Mouse (Mus musculus): ENCODE measurements around the gene Ccnd3. TPM values are rescaled to one million over a fixed set of nuclear protein-coding genes. Genes with fewer than 3 reads are reported as not detected.

Gene Ccnd3
- polyA plus RNA-seq, 1 experiment from 2014 or later = 402 TPM

GRCm38 (mm10) chr17:47522536-47522935 is 17.7 kb downstream of the Ccnd3 start:
- peak overlapping the region; percentile 52; the same call in 1 of the 2 replicates for H3K4me2 ChIP-seq (replicated peaks)
- WGBS = 49% methylated on average over 4 of the region's 4 CpGs

DNA sequence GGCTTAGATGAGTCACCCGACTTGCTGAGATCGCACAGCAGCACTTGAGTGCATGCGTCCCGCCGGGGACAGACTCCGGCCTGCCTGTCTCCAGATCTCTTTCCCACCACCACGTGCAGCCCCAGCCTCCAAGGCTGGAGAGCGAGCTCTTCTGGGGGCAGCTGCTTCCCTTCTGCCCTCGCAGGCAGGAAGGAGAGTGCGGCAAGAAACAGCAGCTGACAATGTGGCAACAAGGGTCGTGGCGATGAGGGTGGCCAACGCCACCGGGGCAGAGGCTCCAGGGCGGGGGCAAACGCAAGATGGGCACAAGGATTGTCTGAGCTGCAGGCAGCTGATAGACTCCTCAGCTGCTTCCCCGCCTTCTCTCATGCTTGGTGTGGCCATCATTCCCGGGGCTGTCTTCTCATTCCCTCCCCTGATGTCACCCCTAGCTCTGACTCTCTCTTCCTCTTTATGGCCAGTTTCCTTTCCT is 18.4 kb downstream of the Ccnd3 start:
- no peaks in the 10 kb centered on the region for H3K36me3 ChIP-seq
- H3K27me3 ChIP-seq = no peaks in the 10 kb centered on the region
- no peaks in the 10 kb centered on the region for H3K9me3 ChIP-seq
- peaks cover 58% of the 10 kb centered on the region for H3K4me1 ChIP-seq
- no peak overlapping the region for H3K4me2 ChIP-seq (replicated peaks)
- peak overlapping the region; percentile 93 for H3K27ac ChIP-seq
- ATAC-seq (ENCODE audit: low FRiP score, low read depth) = no peak
- WGBS = 56% methylated on average over 18 of the region's 18 CpGs
- no peak overlapping the region for H3K4me3 ChIP-seq
- H3K9ac ChIP-seq = no peak overlapping the region

More at GRCm38 (mm10) chr17:47522536-47522935, 17.7 kb downstream of the Ccnd3 start:
- Histone ChIP-seq H3K27me3 (no peaks in the 10 kb centered on the region), H3K4me3 (no peak overlapping the region), H3K27ac (peak overlapping the region; percentile 93), H3K36me3 (no peaks in the 10 kb centered on the region), H3K4me1 (peaks cover 58% of the 10 kb centered on the region), H3K9me3 (no peaks in the 10 kb centered on the region), H3K9ac (peak overlapping the region; percentile 43; the same call in 1 of the 2 replicates)
- no peak for ATAC-seq (ENCODE audit: low FRiP score, low read depth)

DNA sequence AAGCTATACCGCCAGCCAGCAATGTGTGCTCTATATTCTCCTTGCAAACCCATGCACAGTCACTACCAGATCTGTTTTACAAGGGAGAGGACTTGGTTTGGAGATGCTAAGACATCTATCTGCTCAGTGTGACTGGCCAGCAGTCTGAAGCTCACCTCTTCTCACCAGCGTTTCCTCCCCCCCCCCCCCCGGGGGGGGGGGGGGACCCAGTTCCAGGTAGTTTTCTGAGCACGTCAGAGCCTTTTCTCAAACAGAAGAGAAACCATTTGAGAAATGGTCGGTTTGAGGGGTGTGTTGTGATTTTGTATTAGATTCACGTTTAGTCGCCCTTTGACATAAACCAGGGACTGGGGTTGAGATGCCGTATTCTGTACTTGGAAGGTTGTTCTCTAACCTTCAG is 19.2 kb downstream of the Ccnd3 start:
- no peaks in the 10 kb centered on the region for H3K9me3 ChIP-seq
- H3K27ac ChIP-seq = peak overlapping the region; percentile 93
- no peak for ATAC-seq (ENCODE audit: low FRiP score, low read depth)
- WGBS = 75% methylated on average over 8 of the region's 8 CpGs
- H3K27me3 ChIP-seq = no peaks in the 10 kb centered on the region
- H3K4me1 ChIP-seq = peaks cover 60% of the 10 kb centered on the region
- H3K4me3 ChIP-seq = no peak overlapping the region
- H3K9ac ChIP-seq = no peak overlapping the region
- H3K36me3 ChIP-seq = no peaks in the 10 kb centered on the region
- no peak overlapping the region for H3K4me2 ChIP-seq (replicated peaks)

GRCm38 (mm10) chr17:47524991-47525390 is 20.1 kb downstream of the Ccnd3 start:
- no peaks in the 10 kb centered on the region for H3K27me3 ChIP-seq
- peaks cover 62% of the 10 kb centered on the region for H3K4me1 ChIP-seq
- 89% methylated on average over 6 of the region's 6 CpGs for WGBS
- no peaks in the 10 kb centered on the region for H3K36me3 ChIP-seq
- ATAC-seq (ENCODE audit: low FRiP score, low read depth) = no peak
- no peaks in the 10 kb centered on the region for H3K9me3 ChIP-seq
- H3K9ac ChIP-seq = no peak overlapping the region
- H3K27ac ChIP-seq = no peak overlapping the region; the same call in none of the 2 replicates
- no peak overlapping the region for H3K4me2 ChIP-seq (replicated peaks)
- H3K4me3 ChIP-seq = no peak overlapping the region

- Histone ChIP-seq H3K27ac (peak overlapping the region; percentile 96), H3K36me3 (no peaks in the 10 kb centered on the region), H3K9me3 (no peaks in the 10 kb centered on the region), H3K4me3 (no peak overlapping the region), H3K4me1 (peaks cover 51% of the 10 kb centered on the region), H3K27me3 (no peaks in the 10 kb centered on the region), H3K4me2 (replicated peaks) (peak overlapping the region; percentile 34), H3K9ac (no peak overlapping the region; the same call in 1 of the 2 replicates)
- ATAC-seq (ENCODE audit: low FRiP score, low read depth) = peak; percentile 20; the same call in 1 of the 2 replicates
- 60% methylated on average over 17 of the region's 17 CpGs for WGBS
Observed at GRCm38 (mm10) chr17:47526856-47527520, 22.1 kb downstream of the Ccnd3 start.

- Histone ChIP-seq H3K4me2 (replicated peaks) (peak overlapping the region; percentile 34), H3K27me3 (no peaks in the 10 kb centered on the region), H3K4me1 (peaks cover 44% of the 10 kb centered on the region), H3K4me3 (no peak overlapping the region), H3K9me3 (no peaks in the 10 kb centered on the region), H3K36me3 (no peaks in the 10 kb centered on the region), H3K9ac (peak overlapping the region; percentile 45; the same call in 1 of the 2 replicates), H3K27ac (peak overlapping the region; percentile 96)
- ATAC-seq (ENCODE audit: low FRiP score, low read depth) = peak; percentile 88
- WGBS = 35% methylated on average over 10 of the region's 10 CpGs
Observed at GRCm38 (mm10) chr17:47527581-47528300, 22.9 kb downstream of the Ccnd3 start.

DNA sequence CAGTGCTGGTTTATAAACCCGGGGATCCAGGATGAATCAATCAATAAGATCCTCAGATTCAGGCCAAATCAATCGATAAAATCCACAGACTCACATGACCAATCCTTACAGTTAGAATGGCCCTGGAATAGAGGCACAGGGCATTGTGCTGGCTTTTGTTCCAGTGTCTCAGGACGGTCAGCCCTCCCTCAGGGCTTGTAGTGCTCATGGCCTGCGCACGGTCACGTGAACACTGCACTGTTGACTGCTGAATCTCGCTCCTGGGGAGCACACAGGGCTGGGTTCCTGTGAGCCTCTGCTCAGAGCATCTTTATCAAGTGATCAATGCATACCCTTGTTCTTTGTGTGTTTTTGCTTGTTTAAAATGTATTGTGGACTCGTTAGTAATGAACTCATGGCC is 24.1 kb downstream of the Ccnd3 start:
- H3K27me3 ChIP-seq = no peaks in the 10 kb centered on the region
- WGBS = 76% methylated on average over 8 of the region's 8 CpGs
- peak overlapping the region; percentile 44; the same call in 1 of the 2 replicates for H3K27ac ChIP-seq
- no peaks in the 10 kb centered on the region for H3K36me3 ChIP-seq
- no peak overlapping the region for H3K4me3 ChIP-seq
- peaks cover 34% of the 10 kb centered on the region for H3K4me1 ChIP-seq
- ATAC-seq (ENCODE audit: low FRiP score, low read depth) = no peak
- H3K4me2 ChIP-seq (replicated peaks) = no peak overlapping the region
- no peak overlapping the region for H3K9ac ChIP-seq
- H3K9me3 ChIP-seq = no peaks in the 10 kb centered on the region

DNA sequence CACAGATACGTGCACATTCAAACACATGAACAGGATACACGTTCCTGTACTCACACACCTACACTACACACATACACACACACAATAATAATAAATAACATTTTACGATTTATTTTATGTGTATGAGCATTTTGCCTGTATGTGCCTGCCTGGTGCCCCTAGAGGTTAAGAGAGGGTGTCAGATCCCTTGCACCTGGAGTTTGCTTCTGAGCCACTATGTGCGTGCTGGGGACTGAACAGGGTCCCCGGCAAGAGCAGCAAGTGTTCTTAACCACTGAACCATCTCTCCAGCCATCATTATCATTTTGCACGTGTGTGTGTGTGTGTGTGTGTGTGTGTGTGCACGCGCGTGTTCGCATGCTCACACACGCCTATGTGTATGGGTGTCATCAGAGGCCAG is 24.7 kb downstream of the Ccnd3 start:
- Histone ChIP-seq H3K4me3 (no peak overlapping the region), H3K9me3 (no peaks in the 10 kb centered on the region), H3K36me3 (no peaks in the 10 kb centered on the region), H3K4me1 (peaks cover 33% of the 10 kb centered on the region), H3K4me2 (replicated peaks) (no peak overlapping the region), H3K27me3 (no peaks in the 10 kb centered on the region), H3K27ac (no peak overlapping the region), H3K9ac (no peak overlapping the region)
- ATAC-seq (ENCODE audit: low FRiP score, low read depth) = no peak
- 86% methylated on average over 11 of the region's 11 CpGs for WGBS

DNA sequence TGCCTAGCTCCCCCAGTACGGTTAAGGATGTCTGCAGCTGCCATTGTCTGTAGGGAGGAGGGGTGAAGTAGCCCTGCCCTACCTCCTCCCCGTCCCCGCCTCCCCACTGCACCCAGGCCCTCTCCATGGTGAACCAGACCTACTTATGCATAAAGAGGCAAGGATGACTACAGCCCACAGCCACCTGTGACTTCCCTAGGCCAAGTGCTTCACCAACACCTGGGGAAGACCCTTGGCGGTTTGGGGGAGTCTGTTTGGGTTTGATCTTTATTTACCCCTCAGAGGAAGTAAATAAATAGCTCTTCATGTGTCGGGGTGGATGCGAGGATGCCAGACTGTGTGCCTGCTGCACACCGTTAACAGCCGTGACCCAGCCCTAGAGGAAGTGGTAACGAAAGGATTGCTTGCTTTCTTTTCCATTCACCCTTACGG is 26.6 kb downstream of the Ccnd3 start:
- no peaks in the 10 kb centered on the region for H3K36me3 ChIP-seq
- 60% methylated on average over 10 of the region's 10 CpGs for WGBS
- H3K9me3 ChIP-seq = no peaks in the 10 kb centered on the region
- H3K4me3 ChIP-seq = no peak overlapping the region
- H3K27ac ChIP-seq = no peak overlapping the region
- H3K27me3 ChIP-seq = no peaks in the 10 kb centered on the region
- H3K4me2 ChIP-seq (replicated peaks) = no peak overlapping the region
- ATAC-seq (ENCODE audit: low FRiP score, low read depth) = no peak
- H3K9ac ChIP-seq = no peak overlapping the region
- peaks cover 33% of the 10 kb centered on the region for H3K4me1 ChIP-seq

GRCm38 (mm10) chr17:47532364-47532763 is 27.5 kb downstream of the Ccnd3 start:
- no peak overlapping the region for H3K27ac ChIP-seq
- WGBS = 91% methylated on average over 5 of the region's 5 CpGs
- H3K9ac ChIP-seq = no peak overlapping the region
- H3K4me1 ChIP-seq = peaks cover 23% of the 10 kb centered on the region
- H3K9me3 ChIP-seq = no peaks in the 10 kb centered on the region
- no peak overlapping the region for H3K4me2 ChIP-seq (replicated peaks)
- ATAC-seq (ENCODE audit: low FRiP score, low read depth) = no peak
- H3K36me3 ChIP-seq = no peaks in the 10 kb centered on the region
- H3K4me3 ChIP-seq = no peak overlapping the region
- no peaks in the 10 kb centered on the region for H3K27me3 ChIP-seq

DNA sequence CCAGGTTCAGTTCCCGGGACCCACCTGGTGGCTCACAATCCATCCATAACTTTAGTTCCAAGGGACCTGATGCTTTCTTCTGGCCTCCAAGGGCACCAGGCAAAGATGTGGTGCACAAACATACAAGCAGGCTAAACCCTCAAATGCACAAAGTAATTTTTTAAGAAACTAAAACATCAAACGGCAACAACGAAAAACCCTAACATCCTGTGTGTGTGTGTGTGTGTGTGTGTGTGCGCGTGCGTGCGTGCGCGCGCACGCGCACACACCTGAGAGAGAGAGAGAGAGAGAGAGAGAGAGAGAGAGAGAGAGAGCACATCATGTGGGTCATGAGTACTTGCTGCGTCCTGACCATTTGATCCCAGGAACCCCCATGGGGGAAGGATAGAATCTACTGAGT is 28.8 kb downstream of the Ccnd3 start:
- Histone ChIP-seq H3K9me3 (no peaks in the 10 kb centered on the region), H3K4me3 (no peak overlapping the region), H3K27ac (no peak overlapping the region), H3K27me3 (no peaks in the 10 kb centered on the region), H3K9ac (no peak overlapping the region), H3K36me3 (no peaks in the 10 kb centered on the region), H3K4me2 (replicated peaks) (no peak overlapping the region), H3K4me1 (peaks cover 10% of the 10 kb centered on the region)
- ATAC-seq (ENCODE audit: low FRiP score, low read depth) = no peak
- WGBS = 94% methylated on average over 13 of the region's 13 CpGs

GRCm38 (mm10) chr17:47535812-47536236 is 31.0 kb downstream of the Ccnd3 start:
- H3K27ac ChIP-seq = no peak overlapping the region
- H3K36me3 ChIP-seq = no peaks in the 10 kb centered on the region
- H3K9me3 ChIP-seq = no peaks in the 10 kb centered on the region
- H3K9ac ChIP-seq = no peak overlapping the region
- no peaks in the 10 kb centered on the region for H3K27me3 ChIP-seq
- no peak for ATAC-seq (ENCODE audit: low FRiP score, low read depth)
- H3K4me3 ChIP-seq = no peak overlapping the region
- WGBS = 69% methylated on average over 9 of the region's 9 CpGs
- H3K4me2 ChIP-seq (replicated peaks) = no peak overlapping the region
- no peaks in the 10 kb centered on the region for H3K4me1 ChIP-seq

All from limb, embryonic 13.5 days (tissue).